Mouse (Mus musculus) heart, postnatal 14 days (tissue): ENCODE data around the gene Sco1. TPM values are rescaled to one million over a fixed set of nuclear protein-coding genes. Genes with fewer than 3 reads are reported as not detected.
"Not testable (repeated sequence)": the region's sequence is repeated elsewhere in the genome, so short reads cannot be mapped to it uniquely, and the experiment has no call there.

Source experiments
- DNase-seq, 2 experiments: peaks; one replicate each; pipeline ENCODE4 v3.0.0; 2021 to 2022
- intact Hi-C: fragments of 180-260 bp; cut with DNase I; formaldehyde crosslinking; loops from one replicate; pipeline ENCODE4 v1.15.1; 2025
- total RNA-seq, 2 experiments: library from RNA; stranded (reverse); gene quantifications; 2 replicates each; pipeline ENCODE4 v1.2.3; 2021

Sco1 gene
- total RNA-seq, 2 experiments from 2014 or later = 17.3 to 17.9 TPM

GRCm38 (mm10) chr11:67082793-67083192 is 30.3 kb downstream of the Sco1 start:
- intact Hi-C loops = loop anchor here (5.0 kb wide), 1 partner anchor 180 kb away; no protein-coding TSS in a partner anchor
- DNase-seq = no peak

GRCm38 (mm10) chr11:67083239-67083638 is 30.8 kb downstream of the Sco1 start:
- no peak for DNase-seq
- intact Hi-C loops = loop anchor here (5.0 kb wide), 1 partner anchor 181 kb away; no protein-coding TSS in a partner anchor

GRCm38 (mm10) chr11:67083712-67084340 is 31.4 kb downstream of the Sco1 start:
- DNase-seq = no peak
- intact Hi-C loops = loop anchor here (5.0 kb wide), 1 partner anchor 182 kb away; no protein-coding TSS in a partner anchor

- intact Hi-C loops = loop anchor here (1.0 kb wide), 1 partner anchor 61 kb away; no protein-coding TSS in a partner anchor
Observed at GRCm38 (mm10) chr11:67085489-67085888, 33.0 kb downstream of the Sco1 start.

GRCm38 (mm10) chr11:67086467-67087164 is 34.1 kb downstream of the Sco1 start:
- intact Hi-C loops = no loop called here
- DNase-seq = no peak

More at GRCm38 (mm10) chr11:67085489-67085888, 33.0 kb downstream of the Sco1 start:
- peak; percentile 72 to 83 for DNase-seq

GRCm38 (mm10) chr11:67087225-67087624 is 34.8 kb downstream of the Sco1 start:
- intact Hi-C loops = no loop called here

GRCm38 (mm10) chr11:67092354-67092753 is 39.9 kb downstream of the Sco1 start:
- DNase-seq, intact Hi-C loops: not testable (repeated sequence)

More at GRCm38 (mm10) chr11:67087225-67087624, 34.8 kb downstream of the Sco1 start:
- no peak for DNase-seq

GRCm38 (mm10) chr11:67093201-67093600 is 40.7 kb downstream of the Sco1 start:
- DNase-seq = no peak
- intact Hi-C loops = no loop called here

GRCm38 (mm10) chr11:67093652-67094051 is 41.2 kb downstream of the Sco1 start:
- DNase-seq = no peak
- intact Hi-C loops = no loop called here

GRCm38 (mm10) chr11:67094470-67094869 is 42.0 kb downstream of the Sco1 start:
- DNase-seq = no peak
- intact Hi-C loops = no loop called here

- intact Hi-C loops = no loop called here
- DNase-seq = no peak
Observed at GRCm38 (mm10) chr11:67097709-67098108, 45.2 kb downstream of the Sco1 start.

- intact Hi-C loops = no loop called here
- no peak for DNase-seq
Observed at GRCm38 (mm10) chr11:67098427-67098826, 46.0 kb downstream of the Sco1 start.

- no peak for DNase-seq
- intact Hi-C loops = no loop called here
Observed at GRCm38 (mm10) chr11:67099241-67099640, 46.8 kb downstream of the Sco1 start.

- peak; percentile 17 to 41 for DNase-seq
- intact Hi-C loops = no loop called here
Observed at GRCm38 (mm10) chr11:67100169-67100568, 47.7 kb downstream of the Sco1 start.

GRCm38 (mm10) chr11:67101713-67102112 is 49.2 kb downstream of the Sco1 start:
- peak; percentile 56 to 71 for DNase-seq
- intact Hi-C loops = loop anchor here (1.0 kb wide), 1 partner anchor 77 kb away; no protein-coding TSS in a partner anchor

- DNase-seq = no peak
- intact Hi-C loops = no loop called here
Observed at GRCm38 (mm10) chr11:67103256-67103655, 50.8 kb downstream of the Sco1 start.

GRCm38 (mm10) chr11:67104242-67104641 is 51.8 kb downstream of the Sco1 start:
- DNase-seq = no peak
- intact Hi-C loops = no loop called here

- peak in 1 of 2 experiments; percentile 18 for DNase-seq
- intact Hi-C loops = no loop called here
Observed at GRCm38 (mm10) chr11:67104714-67105113, 52.2 kb downstream of the Sco1 start.

- intact Hi-C loops = no loop called here
- no peak for DNase-seq
Observed at GRCm38 (mm10) chr11:67105689-67106088, 53.2 kb downstream of the Sco1 start.

GRCm38 (mm10) chr11:67106973-67107372 is 54.5 kb downstream of the Sco1 start:
- intact Hi-C loops = no loop called here
- DNase-seq = no peak

GRCm38 (mm10) chr11:67110168-67110948 is 57.9 kb downstream of the Sco1 start:
- DNase-seq = peak; percentile 63 to 74
- intact Hi-C loops = loop anchor here (10.0 kb wide), 1 partner anchor 564 kb away; no protein-coding TSS in a partner anchor
